Mouse (Mus musculus) embryonic facial prominence, embryonic 14.5 days (tissue): ENCODE results near the gene Gan. TPM values are rescaled to one million over a fixed set of nuclear protein-coding genes. Genes with fewer than 3 reads are reported as not detected.

Source experiments
- ATAC-seq: fragments of 200-750 bp; cut with Nextera tagmentation; 2 replicates; pipeline ENCODE4 v1.8.0; 2017; ENCODE audit warnings: low read depth, moderate number of reproducible peaks, moderate TSS enrichment
- DNase-seq: peaks from one replicate; pipeline ENCODE4 v3.0.0-alpha.2; 2015; ENCODE audit warnings: low spot score
- H3K27ac ChIP-seq: fragments of 300-500 bp; sonication (generic); replicated peaks from 2 replicates; pipeline ENCODE4 v1.5.1; 2014; ENCODE audit warnings: low read depth, mild to moderate bottlenecking, low read length, moderate library complexity
- H3K27me3 ChIP-seq: fragments of 300-500 bp; sonication (generic); replicated peaks from 2 replicates; pipeline ENCODE4 v1.6.1; 2014; ENCODE audit warnings: low read length; ENCODE audit not compliant: control insufficient read depth, insufficient read depth
- H3K36me3 ChIP-seq: fragments of 300-500 bp; sonication (generic); 2 replicates; pipeline ENCODE4 v1.6.1; 2014; ENCODE audit warnings: low read length, mixed read lengths; ENCODE audit not compliant: control insufficient read depth, insufficient read depth
- H3K4me1 ChIP-seq: fragments of 300-500 bp; sonication (generic); 2 replicates; pipeline ENCODE4 v1.6.1; 2014; ENCODE audit warnings: antibody characterized with exemption, low read length; ENCODE audit not compliant: control insufficient read depth, insufficient read depth
- H3K4me2 ChIP-seq: fragments of 300-500 bp; sonication (generic); 2 replicates; pipeline ENCODE4 v1.6.1; 2014; ENCODE audit warnings: low read depth, mild to moderate bottlenecking, low read length, moderate library complexity, mixed read lengths
- H3K4me3 ChIP-seq: fragments of 300-500 bp; sonication (generic); 2 replicates; pipeline ENCODE4 v1.5.1; 2014; ENCODE audit warnings: low read depth, mild to moderate bottlenecking, low read length
- H3K9ac ChIP-seq: fragments of 300-500 bp; sonication (generic); 2 replicates; pipeline ENCODE4 v1.6.1; 2014; ENCODE audit warnings: low read depth, mild to moderate bottlenecking, low read length, moderate library complexity, mixed read lengths
- H3K9me3 ChIP-seq: fragments of 300-500 bp; sonication (generic); 2 replicates; pipeline ENCODE4 v1.6.1; 2016; ENCODE audit warnings: low read length; ENCODE audit not compliant: control insufficient read depth
- WGBS: fragments of 180-500 bp; shearing (Covaris S2); extraction: QIAGEN DNeasy Blood & Tissue Kit; methylation state at CpG from one replicate; pipeline ENCODE4 v1.1.7; 2014; 5-methylcytosine and 5-hydroxymethylcytosine counted together
- polyA plus RNA-seq: library from polyadenylated mRNA; unstranded; fragments of >200 nt; fragmentation: Nextera tagmentation; extraction: Ambion mirVana; gene quantifications from 2 replicates; pipeline ENCODE4 v1.2.1, GENCODE M21; 2014

The Gan gene
- polyA plus RNA-seq, 1 experiment from 2014 or later = 3.5 TPM

DNA sequence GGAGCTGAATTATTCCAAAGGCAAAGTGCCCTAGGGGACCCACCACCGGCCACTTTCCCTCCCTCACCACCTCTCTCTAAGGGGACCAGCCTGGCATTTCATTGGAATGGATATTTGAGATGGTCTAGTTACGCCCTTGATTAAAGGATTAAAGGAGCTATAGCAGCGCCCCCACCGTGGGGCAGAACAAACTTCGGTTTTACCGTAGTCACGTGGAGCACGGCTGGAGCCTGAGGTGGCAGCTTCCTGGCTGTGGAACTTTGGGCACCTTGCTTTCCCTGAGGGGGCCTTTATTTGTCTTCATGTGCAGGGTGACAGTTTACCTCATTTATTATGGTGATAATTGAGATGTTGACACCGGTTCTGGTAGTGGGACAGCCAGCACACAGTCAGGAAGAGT, 103.8 kb downstream of the Gan start:
- H3K27me3 ChIP-seq = no peaks in the 10 kb centered on the region
- 23% methylated on average over 9 of the region's 9 CpGs for WGBS
- H3K4me3 ChIP-seq = no peak overlapping the region
- H3K27ac ChIP-seq = peak overlapping the region; percentile 44; the same call in 1 of the 2 replicates
- no peaks in the 10 kb centered on the region for H3K9me3 ChIP-seq
- peak overlapping the region; percentile 87 for H3K4me2 ChIP-seq
- H3K4me1 ChIP-seq = peaks cover 40% of the 10 kb centered on the region
- ATAC-seq = peak; percentile 10; the same call in 1 of the 2 replicates
- H3K36me3 ChIP-seq = no peaks in the 10 kb centered on the region
- peak; percentile 67 for DNase-seq
- peak overlapping the region; percentile 91 for H3K9ac ChIP-seq

DNA sequence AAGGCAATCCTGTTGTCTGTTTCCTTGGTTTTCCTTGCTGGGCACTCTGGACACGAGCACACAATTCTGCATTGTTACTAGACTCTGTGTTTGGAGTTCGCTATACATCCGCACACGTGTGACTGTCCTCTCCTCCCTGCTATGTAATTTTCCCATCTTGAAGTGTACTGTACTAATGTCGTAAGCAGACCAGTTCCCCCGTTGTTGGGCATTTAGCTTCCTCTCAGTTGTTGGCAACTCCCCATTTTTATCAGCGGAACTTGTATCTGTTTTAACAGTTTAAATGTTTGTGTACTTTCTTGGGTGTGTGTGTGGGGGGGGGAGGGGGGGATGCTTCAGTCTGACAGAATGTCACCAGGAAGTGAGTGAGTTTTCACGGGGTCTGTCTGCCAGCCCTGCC, 104.8 kb downstream of the Gan start:
- DNase-seq = no peak
- ATAC-seq = no peak
- H3K4me3 ChIP-seq = no peak overlapping the region
- no peak overlapping the region for H3K27ac ChIP-seq
- no peak overlapping the region for H3K9ac ChIP-seq
- WGBS = 57% methylated on average over 8 of the region's 8 CpGs
- H3K36me3 ChIP-seq = no peaks in the 10 kb centered on the region
- H3K27me3 ChIP-seq = no peaks in the 10 kb centered on the region
- no peak overlapping the region for H3K4me2 ChIP-seq
- H3K4me1 ChIP-seq = peaks cover 40% of the 10 kb centered on the region
- H3K9me3 ChIP-seq = no peaks in the 10 kb centered on the region

DNA sequence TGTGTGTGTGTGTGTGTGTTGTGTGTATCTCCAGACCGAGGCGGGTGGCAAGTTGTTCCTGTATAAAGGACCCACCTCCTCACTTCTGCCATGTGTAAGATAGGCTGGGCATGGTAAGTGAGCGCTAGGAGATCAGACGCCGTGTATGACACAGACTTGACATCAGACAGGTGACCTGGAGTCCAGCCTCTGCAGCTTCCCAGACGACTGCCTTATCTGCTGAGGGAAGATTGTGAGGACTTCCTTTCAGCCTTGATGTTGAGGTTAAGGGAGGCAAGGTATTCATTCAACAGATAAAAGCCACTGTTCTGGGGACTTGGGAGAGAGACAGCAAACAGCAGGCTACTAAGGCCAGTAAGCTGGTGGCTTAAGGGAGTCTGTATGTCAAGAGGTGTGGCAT, 105.5 kb downstream of the Gan start:
- H3K27ac ChIP-seq = no peak overlapping the region
- ATAC-seq (no peak), DNase-seq (no peak)
- H3K27me3 ChIP-seq = no peaks in the 10 kb centered on the region
- WGBS = 67% methylated on average over 6 of the region's 6 CpGs
- H3K9ac ChIP-seq = no peak overlapping the region
- H3K4me2 ChIP-seq = no peak overlapping the region
- H3K4me1 ChIP-seq = peaks cover 38% of the 10 kb centered on the region
- H3K4me3 ChIP-seq = no peak overlapping the region
- H3K36me3 ChIP-seq = no peaks in the 10 kb centered on the region
- no peaks in the 10 kb centered on the region for H3K9me3 ChIP-seq

DNA sequence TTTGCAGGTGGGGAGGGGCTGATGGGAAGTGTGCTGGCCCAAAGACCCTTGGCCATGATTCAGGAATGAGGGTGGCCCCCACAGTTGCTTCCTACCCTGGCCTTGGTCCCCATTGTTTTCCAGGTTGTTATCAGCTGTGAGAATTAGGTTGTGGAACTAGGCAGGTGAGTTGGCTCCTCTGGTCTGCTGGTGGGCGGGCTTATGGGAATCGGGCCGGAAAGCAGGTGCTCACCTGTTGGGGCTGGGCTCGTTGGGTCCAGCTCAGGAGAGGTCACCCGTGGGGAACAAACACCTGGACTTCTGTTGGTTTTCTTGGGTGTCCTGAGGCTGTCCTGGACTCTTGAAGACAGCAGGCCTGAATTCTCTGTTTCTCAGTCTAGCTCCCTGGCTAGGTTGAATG, 107.1 kb downstream of the Gan start:
- no peaks in the 10 kb centered on the region for H3K9me3 ChIP-seq
- H3K4me3 ChIP-seq = no peak overlapping the region
- H3K4me2 ChIP-seq = no peak overlapping the region
- no peak for DNase-seq
- 81% methylated on average over 5 of the region's 5 CpGs for WGBS
- peaks cover 21% of the 10 kb centered on the region for H3K4me1 ChIP-seq
- H3K36me3 ChIP-seq = no peaks in the 10 kb centered on the region
- no peak for ATAC-seq
- no peak overlapping the region for H3K27ac ChIP-seq
- no peaks in the 10 kb centered on the region for H3K27me3 ChIP-seq
- H3K9ac ChIP-seq = no peak overlapping the region

Other genes starting within 250 kb of the Gan start
- gene Cmc2, start 236.7 kb upstream of the Gan start, polyA plus RNA-seq = 74.4 and 77.7 TPM in 2 replicates
- gene Cenpn, start 236.4 kb upstream of the Gan start, polyA plus RNA-seq = 27.9 and 31.7 TPM in 2 replicates
- 11.1 and 12.7 TPM in 2 replicates for gene Atmin, start 214.7 kb upstream of the Gan start, polyA plus RNA-seq
- 1.2 and 2.4 TPM in 2 replicates for gene 1700030J22Rik, start 179.2 kb upstream of the Gan start, polyA plus RNA-seq
- 105 and 116 TPM in 2 replicates for gene Gcsh, start 164.6 kb upstream of the Gan start, polyA plus RNA-seq
- gene Pkd1l2, start 75.7 kb upstream of the Gan start, polyA plus RNA-seq = 0.03 and 0.13 TPM in 2 replicates
- 0.15 and 0.34 TPM in 2 replicates for gene Bco1, start 62.3 kb upstream of the Gan start, polyA plus RNA-seq
- gene Cmip, start 98.9 kb downstream of the Gan start, polyA plus RNA-seq = 27.0 and 27.7 TPM in 2 replicates